Mouse (Mus musculus) right cerebral cortex, postnatal 25 days (tissue): ENCODE results near the gene Cdhr1.
"Not testable (repeated sequence)": the region's sequence is repeated elsewhere in the genome, so short reads cannot be mapped to it uniquely, and the experiment has no call there.

Experiments
- DNase-seq: peaks from one replicate; pipeline ENCODE4 v3.0.0; 2022

Cdhr1 gene

GRCm38 (mm10) chr14:37097956-37098530 lies at the start of gene Cdhr1:
Gene Cdhr1 (minus strand): TSS chr14:37098347.
- DNase-seq: peak; percentile 34

GRCm38 (mm10) chr14:37139051-37139710 lies 41.0 kb upstream of the Cdhr1 start:
- no peak for DNase-seq

- DNase-seq: not testable (repeated sequence)
Measured at GRCm38 (mm10) chr14:37137596-37137995, 39.4 kb upstream of the Cdhr1 start.

GRCm38 (mm10) chr14:37136110-37136509 lies 38.0 kb upstream of the Cdhr1 start:
- no peak for DNase-seq

GRCm38 (mm10) chr14:37135671-37136070 lies 37.5 kb upstream of the Cdhr1 start:
- DNase-seq: no peak

GRCm38 (mm10) chr14:37135127-37135593 lies 37.0 kb upstream of the Cdhr1 start, which contains the start of gene Ghitm:
Gene Ghitm (minus strand): TSS chr14:37135272.
- DNase-seq: peak; percentile 97

GRCm38 (mm10) chr14:37134304-37135126 lies 36.4 kb upstream of the Cdhr1 start:
- DNase-seq: no peak

GRCm38 (mm10) chr14:37127652-37128051 lies 29.5 kb upstream of the Cdhr1 start:
- DNase-seq: no peak

- DNase-seq: no peak
Measured at GRCm38 (mm10) chr14:37119233-37119632, 21.1 kb upstream of the Cdhr1 start.

GRCm38 (mm10) chr14:37113922-37114321 lies 15.8 kb upstream of the Cdhr1 start, which contains the start of gene 2610528A11Rik:
Gene 2610528A11Rik (minus strand): TSS chr14:37114022.
- DNase-seq: no peak

- DNase-seq: no peak
Measured at GRCm38 (mm10) chr14:37112931-37113330, 14.8 kb upstream of the Cdhr1 start.

GRCm38 (mm10) chr14:37111371-37111770 lies 13.2 kb upstream of the Cdhr1 start:
- no peak for DNase-seq

- no peak for DNase-seq
Measured at GRCm38 (mm10) chr14:37110456-37110855, 12.3 kb upstream of the Cdhr1 start.

- DNase-seq: no peak
Measured at GRCm38 (mm10) chr14:37109975-37110374, 11.8 kb upstream of the Cdhr1 start.

GRCm38 (mm10) chr14:37109460-37109859 lies 11.3 kb upstream of the Cdhr1 start:
- no peak for DNase-seq

GRCm38 (mm10) chr14:37105846-37106245 lies 7.7 kb upstream of the Cdhr1 start:
- DNase-seq: no peak

- no peak for DNase-seq
Measured at GRCm38 (mm10) chr14:37104747-37105146, 6.6 kb upstream of the Cdhr1 start.

GRCm38 (mm10) chr14:37102484-37102883 lies 4.3 kb upstream of the Cdhr1 start:
- no peak for DNase-seq

GRCm38 (mm10) chr14:37101531-37101930 lies 3.4 kb upstream of the Cdhr1 start:
- no peak for DNase-seq

- DNase-seq: no peak
Measured at GRCm38 (mm10) chr14:37095556-37095955, 2.6 kb downstream of the Cdhr1 start.

GRCm38 (mm10) chr14:37094436-37094835 lies 3.7 kb downstream of the Cdhr1 start:
- DNase-seq: no peak

- no peak for DNase-seq
Measured at GRCm38 (mm10) chr14:37083755-37084154, 14.4 kb downstream of the Cdhr1 start.

GRCm38 (mm10) chr14:37080724-37081123 lies 17.4 kb downstream of the Cdhr1 start:
- DNase-seq: no peak

- DNase-seq: no peak
Measured at GRCm38 (mm10) chr14:37068516-37068915, 29.6 kb downstream of the Cdhr1 start.
